Mouse (Mus musculus) right cerebral cortex, adult 18-20 months (tissue): Measurements from ENCODE around the gene Adam11.

Experiments
- DNase-seq: peaks from one replicate; pipeline ENCODE4 v3.0.0; 2022; ENCODE audit warnings: mixed read lengths

Adam11 gene

DNA sequence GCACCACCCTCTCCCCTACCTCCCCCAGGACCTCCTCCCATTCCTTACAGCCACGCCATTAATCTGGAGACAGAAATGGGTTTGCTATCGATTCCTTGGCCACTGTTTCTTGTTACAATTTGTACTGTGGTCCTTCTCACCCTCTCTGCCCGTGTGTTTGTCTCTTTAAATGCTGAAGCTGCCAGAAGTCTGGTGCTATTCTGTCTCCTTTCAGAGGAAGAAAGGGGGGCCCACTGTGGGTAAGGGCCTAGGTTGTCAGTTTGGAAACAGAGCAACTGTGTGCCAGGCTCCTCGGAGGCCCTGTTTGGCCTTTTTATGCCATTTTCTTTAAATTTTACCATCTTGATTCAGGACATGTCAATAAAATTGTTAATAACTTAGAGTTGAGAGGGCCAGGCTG lies 6.8 kb upstream of the Adam11 start:
- no peak for DNase-seq

DNA sequence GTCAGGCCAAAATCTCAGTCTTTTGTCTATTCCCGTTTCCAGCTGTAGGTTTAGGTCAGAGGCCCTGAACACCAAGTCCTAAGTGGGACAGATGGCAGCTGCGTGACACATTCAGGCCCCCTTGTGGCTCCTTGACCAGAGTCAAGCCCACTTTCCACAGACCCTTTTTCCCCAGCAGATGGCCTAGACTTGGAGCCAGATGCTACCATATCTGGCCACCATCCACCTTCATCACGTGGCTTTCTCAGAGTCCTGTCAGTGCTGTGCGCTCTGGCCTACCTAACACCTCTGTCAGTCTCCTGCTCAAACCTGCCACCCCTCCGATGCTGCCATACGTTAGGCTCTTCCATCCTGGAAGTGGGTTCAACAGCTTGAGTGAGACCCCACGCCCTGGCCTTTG lies 5.8 kb upstream of the Adam11 start:
- DNase-seq: no peak

DNA sequence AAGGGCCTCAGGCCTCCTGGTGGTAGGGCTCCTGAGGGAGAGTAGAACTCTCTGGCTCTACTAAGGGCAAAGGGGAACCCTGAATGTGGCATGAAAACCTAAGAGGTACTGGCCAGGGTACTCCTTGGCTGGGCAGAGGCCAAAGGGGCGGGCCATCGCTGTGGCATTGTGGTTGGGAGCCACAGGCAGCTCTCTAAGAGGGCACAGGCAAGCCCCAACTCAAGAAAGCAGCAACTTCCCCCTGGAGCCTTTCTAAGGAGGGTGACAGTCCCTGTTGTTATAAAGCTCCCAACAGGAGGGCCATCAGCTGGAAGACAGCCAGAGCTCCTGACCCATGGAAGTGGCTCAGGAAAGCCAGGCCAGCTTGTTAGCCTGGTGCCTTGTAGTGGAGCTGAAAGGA lies 2.3 kb upstream of the Adam11 start:
- no peak for DNase-seq

GRCm38 (mm10) chr11:102760805-102761308 lies 382 bp upstream of the Adam11 start:
- no peak for DNase-seq

DNA sequence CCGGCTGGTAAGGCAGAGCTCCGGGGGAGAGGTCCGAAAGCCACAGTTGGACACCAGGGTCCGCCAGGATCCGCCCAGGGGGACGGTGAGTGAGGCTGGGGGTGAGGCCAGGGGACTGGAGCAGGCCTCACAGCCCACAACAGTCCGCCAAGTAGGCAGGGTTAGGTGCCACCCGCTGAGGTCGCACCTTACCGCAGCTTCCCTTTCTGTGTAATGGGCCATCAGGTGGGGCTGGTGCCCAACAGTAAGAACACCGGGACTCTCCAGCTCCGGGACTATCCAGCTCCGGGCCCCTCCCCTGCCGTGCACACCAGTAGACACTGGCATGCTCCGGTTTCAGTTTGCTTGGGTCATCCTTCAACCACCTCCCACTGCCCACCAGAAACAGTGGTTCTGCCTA lies 1.0 kb downstream of the Adam11 start:
- no peak for DNase-seq

DNA sequence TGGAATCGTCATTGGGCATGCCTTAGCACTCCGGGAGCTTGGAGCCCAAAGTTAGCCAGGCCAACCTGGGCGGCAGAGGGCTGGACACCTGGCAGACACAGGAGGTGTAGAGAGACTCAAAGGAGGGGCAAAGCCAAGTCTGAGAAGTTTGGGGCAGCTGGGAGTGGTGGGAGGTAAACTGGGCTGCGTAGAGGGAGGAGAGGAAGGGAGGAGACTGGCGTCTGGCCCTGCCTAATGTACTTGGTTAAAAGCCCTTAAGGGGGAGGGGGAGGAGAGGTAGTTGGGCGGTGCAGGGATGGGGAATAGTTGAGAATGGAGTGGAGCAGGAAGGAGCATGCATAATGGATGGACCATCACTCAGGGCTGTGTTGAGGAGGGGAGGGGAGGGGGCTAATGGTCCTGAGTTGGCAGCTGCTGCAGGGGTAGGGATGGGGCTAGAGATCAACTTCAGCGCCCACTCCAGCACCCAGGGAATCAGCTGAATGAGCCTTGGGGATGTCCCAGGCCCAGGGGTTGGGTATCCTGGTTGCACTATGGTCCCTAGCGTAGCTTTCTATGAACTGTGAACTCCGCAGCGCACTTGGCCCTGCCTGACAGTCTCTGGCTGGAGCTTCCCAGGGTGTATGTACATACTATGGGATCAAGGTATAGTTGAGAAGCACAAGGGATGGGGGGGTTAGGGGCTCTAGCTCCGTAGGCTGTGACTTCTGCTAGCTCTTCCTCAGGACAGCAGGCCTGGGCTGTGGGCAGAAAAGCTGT lies 1.9 kb downstream of the Adam11 start:
- DNase-seq: no peak

DNA sequence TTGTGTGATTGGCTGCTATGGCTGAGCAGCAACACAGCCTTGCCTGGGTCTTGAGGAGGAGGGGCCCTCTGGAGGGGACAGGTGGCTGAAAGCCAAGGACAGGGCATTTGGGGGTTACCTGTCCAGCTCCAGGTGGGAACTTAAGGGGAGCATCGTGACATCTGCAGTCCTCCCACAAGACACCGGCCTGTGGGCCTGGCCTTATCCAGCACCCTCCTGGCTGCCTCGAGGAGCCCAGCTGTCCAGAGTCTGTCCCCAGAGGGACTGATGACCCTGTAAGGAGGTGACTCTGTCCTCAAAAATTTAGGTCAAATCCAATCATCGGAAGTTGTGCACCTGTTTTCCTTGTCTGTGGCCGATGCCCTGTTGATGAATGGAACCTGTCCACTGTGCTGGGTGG lies 4.2 kb downstream of the Adam11 start:
- no peak for DNase-seq

DNA sequence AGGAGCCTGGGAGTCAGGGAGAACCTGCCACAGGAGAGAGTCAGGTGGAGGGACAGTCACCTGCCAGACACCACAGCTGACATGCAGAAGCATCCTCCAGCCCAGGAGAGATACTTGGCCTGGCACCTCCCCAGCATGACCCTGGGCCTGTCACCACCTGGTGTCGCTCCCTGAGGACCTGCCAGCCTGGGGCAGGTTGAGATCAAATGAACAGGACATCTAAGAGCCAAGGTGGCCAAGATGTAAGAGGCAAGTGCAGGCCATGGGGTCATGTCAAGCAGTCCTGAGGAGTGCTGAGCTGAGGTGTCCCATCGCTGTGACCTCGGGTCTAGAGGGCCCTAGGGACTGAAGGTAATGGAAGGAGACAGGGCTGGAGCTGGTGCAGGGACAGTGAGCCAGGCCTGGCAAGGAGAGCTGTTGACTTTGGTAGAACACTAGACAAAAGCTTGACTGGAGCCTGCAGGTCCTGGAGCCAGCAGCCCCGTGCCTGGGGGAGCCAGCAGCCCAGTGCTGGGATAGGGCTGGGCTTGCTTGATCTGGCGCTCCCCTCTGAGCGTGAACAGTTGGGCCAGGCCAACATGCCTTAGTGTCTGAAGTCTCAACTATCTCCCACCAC lies 5.9 kb downstream of the Adam11 start:
- DNase-seq: no peak

DNA sequence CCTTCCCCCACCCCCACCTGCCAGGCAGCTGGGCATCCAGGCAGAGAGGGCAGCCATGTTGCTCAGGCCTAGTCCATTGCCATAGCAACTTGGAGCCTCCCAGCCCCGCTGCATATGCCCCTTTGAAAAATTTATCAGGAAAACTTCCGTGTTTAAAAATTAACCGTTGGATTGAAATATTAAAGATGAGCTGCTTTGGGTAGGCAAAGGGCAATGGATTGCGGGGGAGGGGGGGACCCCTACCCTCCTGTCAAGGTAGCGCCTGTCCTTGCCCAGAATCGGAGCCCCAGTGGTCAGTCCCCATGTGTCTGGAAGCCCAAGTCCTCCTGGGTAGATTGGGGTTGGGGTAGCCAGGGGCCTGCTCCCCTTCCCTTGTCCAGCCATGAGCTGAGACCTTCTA lies 7.9 kb downstream of the Adam11 start:
- DNase-seq: no peak

DNA sequence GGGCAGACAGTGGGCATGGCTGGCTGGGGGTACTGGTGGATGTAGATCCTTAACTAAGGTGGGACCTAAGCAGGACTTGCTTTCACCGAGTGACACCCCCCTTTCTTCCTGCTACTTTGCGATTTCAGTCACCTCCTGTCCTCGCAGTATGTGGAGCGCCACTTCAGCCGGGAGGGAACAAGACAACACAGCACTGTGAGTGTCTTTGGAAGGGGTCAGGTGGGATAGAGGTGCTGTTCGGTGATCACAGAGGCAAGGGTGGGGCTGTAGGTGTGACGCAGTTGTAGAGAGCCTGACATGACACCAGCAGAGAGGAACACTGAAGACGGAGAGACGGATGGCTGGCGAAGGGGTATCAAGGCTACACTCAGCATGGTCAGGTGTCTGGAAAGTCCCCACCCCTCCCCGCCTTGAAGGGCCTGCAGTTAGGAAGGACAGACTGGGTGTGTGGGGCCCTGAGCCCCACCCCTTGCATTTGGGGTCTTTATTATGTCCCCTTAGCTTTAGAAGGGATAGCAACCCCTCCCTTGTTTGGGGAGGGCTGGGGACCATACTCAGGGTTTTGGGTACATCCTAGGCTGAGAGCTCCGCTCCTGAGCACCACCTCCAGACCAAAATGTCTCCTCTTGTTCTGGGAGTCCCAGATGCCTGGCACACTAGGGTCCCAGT lies 8.9 kb downstream of the Adam11 start:
- DNase-seq: no peak

- DNase-seq: no peak
Measured at GRCm38 (mm10) chr11:102770662-102771435, 9.6 kb downstream of the Adam11 start.

DNA sequence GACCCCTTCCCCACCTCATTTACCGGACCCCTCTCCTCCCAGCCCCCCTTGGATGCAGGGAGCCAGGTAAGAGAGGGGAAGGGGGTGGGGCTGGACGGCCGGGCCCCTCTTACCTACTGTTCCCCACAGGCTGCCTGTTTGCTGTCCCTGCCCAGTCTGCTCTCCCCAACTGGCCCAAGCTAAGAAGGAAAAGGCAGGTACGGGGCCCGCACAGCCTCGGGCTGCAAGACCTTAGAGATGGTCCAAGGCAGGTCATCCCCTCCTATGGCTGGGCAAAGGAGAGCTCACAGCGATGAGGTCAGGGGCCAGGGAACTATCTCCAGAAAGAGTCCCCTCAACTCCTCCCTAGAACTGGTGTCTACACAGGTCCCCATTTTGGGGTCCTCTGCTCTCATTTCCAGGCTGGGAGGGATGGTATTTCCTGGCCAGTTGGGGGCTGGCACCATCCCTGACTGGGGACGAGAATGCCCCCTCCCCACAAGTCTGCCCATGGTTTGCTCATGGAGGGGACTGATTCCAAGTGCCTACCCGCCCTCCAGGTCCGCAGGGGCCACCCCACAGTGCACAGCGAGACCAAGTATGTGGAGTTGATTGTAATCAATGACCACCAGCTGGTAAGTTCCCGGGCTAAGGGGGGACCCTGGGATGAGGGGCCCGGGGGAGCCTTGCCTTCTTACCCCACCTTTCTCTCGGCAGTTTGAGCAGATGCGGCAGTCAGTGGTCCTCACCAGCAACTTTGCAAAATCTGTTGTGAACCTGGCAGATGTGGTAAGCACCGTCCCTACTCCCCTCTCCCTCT lies 10.9 kb downstream of the Adam11 start:
- no peak for DNase-seq

DNA sequence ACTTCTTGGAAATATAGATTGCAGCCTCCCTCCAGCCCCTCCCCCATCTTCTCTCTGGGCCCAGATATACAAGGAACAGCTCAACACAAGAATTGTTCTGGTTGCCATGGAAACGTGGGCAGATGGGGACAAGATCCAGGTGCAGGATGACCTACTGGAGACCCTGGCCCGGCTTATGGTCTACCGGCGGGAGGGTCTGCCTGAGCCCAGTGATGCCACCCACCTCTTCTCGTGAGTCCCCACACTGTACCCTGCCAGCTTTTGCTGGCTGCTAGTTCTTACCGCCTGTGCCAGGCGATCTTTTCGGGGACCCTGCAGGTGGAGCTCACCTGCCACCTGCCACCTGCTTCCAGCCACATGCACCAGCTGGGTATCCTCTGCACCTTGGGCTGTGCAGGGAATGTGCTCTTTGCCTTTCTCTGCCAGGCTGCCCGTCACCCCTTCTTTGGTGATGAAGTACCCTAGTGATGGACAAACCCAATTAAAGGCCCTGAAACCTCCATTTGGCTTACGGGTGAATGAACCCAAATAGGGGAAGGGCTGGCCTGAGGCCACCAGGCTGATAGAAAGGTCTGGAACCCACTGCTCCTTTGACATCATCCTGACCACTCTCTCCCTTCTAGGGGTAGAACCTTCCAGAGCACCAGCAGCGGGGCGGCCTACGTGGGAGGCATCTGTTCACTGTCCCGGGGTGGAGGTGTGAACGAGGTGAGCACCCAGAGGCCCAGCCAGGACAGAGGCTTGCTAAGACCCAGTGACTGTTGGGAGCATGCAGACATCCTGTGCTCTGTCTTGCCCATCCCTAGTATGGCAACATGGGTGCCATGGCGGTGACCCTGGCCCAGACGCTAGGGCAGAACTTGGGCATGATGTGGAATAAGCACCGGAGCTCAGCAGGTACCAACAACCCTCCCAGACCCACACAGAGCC lies 11.8 kb downstream of the Adam11 start:
- no peak for DNase-seq

DNA sequence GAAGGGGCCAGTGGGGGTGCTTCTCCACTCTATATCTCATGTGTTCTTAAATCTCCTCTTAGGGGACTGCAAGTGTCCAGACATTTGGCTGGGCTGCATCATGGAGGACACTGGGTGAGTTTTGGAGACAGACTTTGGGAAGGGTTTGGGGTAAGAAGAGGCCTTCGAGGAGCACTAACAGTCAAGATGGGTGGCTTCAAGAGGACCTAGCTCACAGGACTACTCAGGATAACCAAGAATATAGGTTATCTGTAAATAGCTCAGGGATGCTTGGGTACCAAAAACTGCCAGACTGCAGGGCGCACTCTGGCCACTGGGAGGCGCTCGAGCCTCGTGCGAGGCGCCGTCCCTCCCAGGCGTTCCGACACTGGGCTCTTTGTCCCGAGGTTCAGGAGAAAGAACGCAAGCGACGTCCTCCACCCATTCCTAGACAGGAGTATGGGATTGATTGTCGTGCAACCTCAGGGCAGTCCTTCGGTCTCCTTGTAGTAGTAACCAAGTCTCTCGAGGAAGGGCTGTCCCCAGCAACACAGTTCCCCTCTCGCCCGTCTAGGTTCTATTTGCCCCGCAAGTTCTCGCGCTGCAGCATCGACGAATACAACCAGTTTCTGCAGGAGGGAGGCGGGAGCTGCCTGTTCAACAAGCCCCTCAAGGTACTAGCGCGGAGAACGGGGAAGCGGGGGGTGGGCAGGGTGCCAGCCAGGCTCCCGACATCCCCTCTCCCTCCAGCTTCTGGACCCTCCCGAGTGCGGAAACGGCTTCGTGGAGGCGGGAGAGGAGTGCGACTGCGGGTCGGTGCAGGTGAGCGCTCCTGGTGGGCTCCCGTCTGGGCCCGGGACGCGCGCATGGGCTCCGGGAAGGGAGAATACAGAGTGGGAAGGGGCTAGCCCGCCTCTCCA lies 12.7 kb downstream of the Adam11 start:
- peak; percentile 84 for DNase-seq

- peak; percentile 82 for DNase-seq
Measured at GRCm38 (mm10) chr11:102774621-102775141, 13.4 kb downstream of the Adam11 start.

GRCm38 (mm10) chr11:102777598-102777997 lies 16.4 kb downstream of the Adam11 start:
- peak; percentile 62 for DNase-seq

GRCm38 (mm10) chr11:102778165-102778564 lies 16.9 kb downstream of the Adam11 start:
- no peak for DNase-seq

GRCm38 (mm10) chr11:102778597-102778996 lies 17.4 kb downstream of the Adam11 start:
- no peak for DNase-seq

- DNase-seq: no peak
Measured at GRCm38 (mm10) chr11:102779081-102779638, 17.9 kb downstream of the Adam11 start.
